In the genomic region with DNA sequence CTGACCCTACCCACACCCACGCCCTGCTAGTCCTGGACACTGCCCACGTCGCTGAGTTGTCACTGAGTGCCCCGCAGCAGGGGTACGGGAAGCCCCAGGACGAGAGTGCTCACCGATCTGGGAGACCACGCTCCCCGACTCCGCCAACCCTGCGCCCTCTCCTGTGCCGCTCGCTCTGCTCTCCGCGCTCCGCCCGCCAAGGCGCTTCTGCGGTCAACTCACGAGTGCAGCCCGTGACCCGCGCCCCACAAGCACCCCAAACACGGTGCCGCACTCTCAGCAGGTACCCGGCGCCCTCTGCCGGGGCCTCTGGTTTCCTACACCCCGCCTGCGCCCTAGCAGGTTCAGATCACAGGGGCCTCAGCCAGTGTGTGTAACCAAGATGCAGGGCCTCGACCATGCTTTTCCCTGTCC, we compare ENCODE assay signal across 8 mouse cellular contexts. TPM values are rescaled to one million over a fixed set of nuclear protein-coding genes. Genes with fewer than 3 reads are reported as not detected.
DNase-seq lines count a peak whose midpoint lies in the region; ATAC-seq and TF ChIP-seq lines count a peak whose summit lies in the region.

A gene (minus strand): TSS at position 258 of the 414 bp plus-strand sequence.

- peak; percentile 65 for ATAC-seq in forebrain, embryonic 12.5 days (ENCODE audit: low FRiP score)
- peak; percentile 86 for ATAC-seq in neural tube, embryonic 15.5 days (ENCODE audit: low FRiP score)

- H3K9ac ChIP-seq in forebrain, embryonic 12.5 days = peak within 1 kb of the TSS; percentile 56
- H3K9ac ChIP-seq in neural tube, embryonic 15.5 days (replicated peaks) = peak within 1 kb of the TSS; percentile 45

- 0% methylated on average over 31 of the region's 31 CpGs for WGBS in forebrain, embryonic 12.5 days
- WGBS in lung, adult 2 months = 1% methylated on average over 31 of the region's 31 CpGs
- under 1% methylated on average over 30 of the region's 31 CpGs for WGBS in neural tube, embryonic 15.5 days
- 4% methylated on average over 31 of the region's 31 CpGs for WGBS in thymus, adult 2 months

- H3K4me3 ChIP-seq in forebrain, embryonic 12.5 days (replicated peaks) = peak within 1 kb of the TSS; percentile 51
- H3K4me3 ChIP-seq in lung, adult 2 months (replicated peaks; ENCODE audit: extremely low read depth, low read depth, low read length) = no peak within 1 kb of the TSS
- H3K4me3 ChIP-seq in neural tube, embryonic 15.5 days (replicated peaks) = peak within 1 kb of the TSS; percentile 54
- no peak within 1 kb of the TSS for H3K4me3 ChIP-seq in thymus, adult 2 months (ENCODE audit: control insufficient read depth, insufficient read depth, low read length)

- TF ChIP-seq POLR2A in brain, embryonic 14.5 days (IDR thresholded peaks at IDR 0.05; ENCODE audit: borderline replicate concordance, extremely low read depth, insufficient read depth, insufficient read length, poor library complexity, severe bottlenecking) = no peak
- no peak for TF ChIP-seq POLR2A in lung, adult 2 months (IDR thresholded peaks at IDR 0.05; ENCODE audit: borderline replicate concordance, extremely low read depth, low read depth, low read length)
- no peak for TF ChIP-seq POLR2A in thymus, adult 2 months (IDR thresholded peaks at IDR 0.05; ENCODE audit: control insufficient read depth, extremely low read depth, insufficient read depth, low read length, poor library complexity)

- H3K27ac ChIP-seq in forebrain, embryonic 12.5 days = no peak within 1 kb of the TSS
- H3K27ac ChIP-seq in neural tube, embryonic 15.5 days (replicated peaks) = no peak within 1 kb of the TSS
- no peak within 1 kb of the TSS for H3K27ac ChIP-seq in thymus, adult 2 months (ENCODE audit: control insufficient read depth, insufficient read depth, low read length)

- no peaks in the 10 kb centered on the region for H3K9me3 ChIP-seq in forebrain, embryonic 12.5 days
- H3K9me3 ChIP-seq in neural tube, embryonic 15.5 days (replicated peaks) = no peaks in the 10 kb centered on the region

- H3K4me2 ChIP-seq in forebrain, embryonic 12.5 days = peak within 1 kb of the TSS; percentile 97
- H3K4me2 ChIP-seq in neural tube, embryonic 15.5 days = peak within 1 kb of the TSS; percentile 100

- peaks cover 34% of the 10 kb centered on the region for H3K27me3 ChIP-seq in forebrain, embryonic 12.5 days
- peaks cover 32% of the 10 kb centered on the region for H3K27me3 ChIP-seq in neural tube, embryonic 15.5 days (replicated peaks)
- no peaks in the 10 kb centered on the region; the same call in 1 of the 2 replicates for H3K27me3 ChIP-seq in thymus, adult 2 months (ENCODE audit: control insufficient read depth, insufficient read depth, low read length)

- intact Hi-C loops in heart, postnatal 10 days (cut with DNase I) = loop anchor here (1.0 to 2.0 kb wide), 2 partner anchors 243 to 273 kb away; no protein-coding TSS in a partner anchor

- peaks cover 17% of the 10 kb centered on the region for H3K4me1 ChIP-seq in forebrain, embryonic 12.5 days
- H3K4me1 ChIP-seq in lung, adult 2 months (ENCODE audit: control insufficient read depth, insufficient read depth, low read length) = no peaks in the 10 kb centered on the region
- H3K4me1 ChIP-seq in neural tube, embryonic 15.5 days = peaks cover 10% of the 10 kb centered on the region
- no peaks in the 10 kb centered on the region for H3K4me1 ChIP-seq in thymus, adult 2 months (replicated peaks; ENCODE audit: control insufficient read depth, insufficient read depth, low read length)

- H3K36me3 ChIP-seq in forebrain, embryonic 12.5 days (replicated peaks) = no peaks in the 10 kb centered on the region
- no peaks in the 10 kb centered on the region for H3K36me3 ChIP-seq in neural tube, embryonic 15.5 days
- no peaks in the 10 kb centered on the region for H3K36me3 ChIP-seq in thymus, adult 2 months (ENCODE audit: control insufficient read depth, insufficient read depth, low read length)

- DNase-seq in CD4-positive helper T cell, adult 2 months (ENCODE audit: low read depth, low spot score) = peak; percentile 66
- DNase-seq in brain, embryonic 14.5 days (ENCODE audit: low read depth) = peak; percentile 76
- DNase-seq in heart, postnatal 10 days = peak; percentile 71 to 76
- DNase-seq in layer of hippocampus, adult 8-10 months (ENCODE audit: low spot score in 2 of 2) = peak; percentile 56 to 79
- no peak for DNase-seq in lung, adult 2 months
- DNase-seq in thymus, adult 2 months = peak; percentile 77

- peak; percentile 81 for TF ChIP-seq CTCF in brain, embryonic 14.5 days (IDR thresholded peaks at IDR 0.05; ENCODE audit: borderline replicate concordance, extremely low read depth, insufficient read depth, insufficient read length)
- 0 out of 2 replicates have a peak, but pooled peaks have one; percentile 7 for TF ChIP-seq CTCF in lung, adult 2 months (IDR thresholded peaks at IDR 0.05; ENCODE audit: insufficient read depth, low read length)
- peak; percentile 86 for TF ChIP-seq CTCF in thymus, adult 2 months (IDR thresholded peaks at IDR 0.05; ENCODE audit: borderline replicate concordance, control insufficient read depth, extremely low read depth, insufficient read depth, low read length, poor library complexity)

RNA-seq across cellular contexts. Expression of the gene that starts here (rescaled TPM):
- 1.2 and 1.6 TPM in 2 replicates for polyA plus RNA-seq in brain, embryonic 14.5 days (2012; rRNA removed)
- polyA plus RNA-seq in forebrain, embryonic 12.5 days (2016; fragmentation: Nextera tagmentation; extraction: Ambion mirVana) = 0.41 and 0.49 TPM in 2 replicates
- under 1 TPM; 0.27 to 0.57 TPM for total RNA-seq in heart, postnatal 10 days (2021)
- total RNA-seq in layer of hippocampus, adult 8-10 months (2022) = 10 to 100 TPM in 1 of 4 experiments, 1 to 10 TPM in 3; 7.4 to 10.4 (median 8.5) TPM
- polyA plus RNA-seq in lung, adult 2 months (2012; rRNA removed) = not detected in 2 replicates
- 1.3 and 2.0 TPM in 2 replicates for polyA plus RNA-seq in neural tube, embryonic 15.5 days (2015; fragmentation: Nextera tagmentation; extraction: Ambion mirVana)
- 0.04 TPM in 1 of 2 replicates, not detected in the other for polyA plus RNA-seq in thymus, adult 2 months (2012; rRNA removed)

Comparison
In these comparisons a context has a peak if more than half of its experiments do, and no peak if none do; other contexts are left out.
1. RNA of the gene that starts here (total RNA-seq): 7.4 to 10.4 TPM in layer of hippocampus, adult 8-10 months; 0.27 to 0.57 TPM in heart, postnatal 10 days; every median in the first group is over 4 times any median in the second.
2. Peak in ATAC-seq, H3K4me3 ChIP-seq, H3K9ac ChIP-seq and H3K4me2 ChIP-seq in forebrain, embryonic 12.5 days; RNA of the gene not detected or under 1 TPM.
3. Peak in DNase-seq in heart, postnatal 10 days; RNA of the gene not detected or under 1 TPM.
4. Peak in DNase-seq in thymus, adult 2 months; RNA of the gene not detected or under 1 TPM.
5. CTCF ChIP-seq: peak in every context shown above with its lines; median percentile 86 in thymus, adult 2 months; 81 in brain, embryonic 14.5 days; 7 in lung, adult 2 months.